Mouse (Mus musculus) hindbrain, embryonic 14.5 days (tissue): Measurements from ENCODE around the gene Vmo1. TPM values are rescaled to one million over a fixed set of nuclear protein-coding genes. Genes with fewer than 3 reads are reported as not detected.
"Not testable (repeated sequence)": the region's sequence is repeated elsewhere in the genome, so short reads cannot be mapped to it uniquely, and the experiment has no call there.

ENCODE experiments used
- ATAC-seq: fragments of 200-750 bp; cut with Nextera tagmentation; 2 replicates; pipeline ENCODE4 v1.8.0; 2017; ENCODE audit warnings: moderate number of reproducible peaks, mild to moderate bottlenecking, moderate TSS enrichment, moderate library complexity; ENCODE audit not compliant: low FRiP score
- DNase-seq: peaks from one replicate; pipeline ENCODE4 v3.0.0-alpha.2; 2015; ENCODE audit warnings: low spot score
- H3K27ac ChIP-seq: fragments of 300-500 bp; sonication (generic); 2 replicates; pipeline ENCODE4 v1.5.1; 2014; ENCODE audit warnings: mild to moderate bottlenecking, moderate library complexity
- H3K27me3 ChIP-seq: fragments of 300-500 bp; sonication (generic); 2 replicates; pipeline ENCODE4 v1.6.1; 2014; ENCODE audit warnings: mild to moderate bottlenecking, low read length, mixed read lengths; ENCODE audit not compliant: control insufficient read depth, insufficient read depth
- H3K36me3 ChIP-seq: fragments of 300-500 bp; sonication (generic); replicated peaks from 2 replicates; pipeline ENCODE4 v1.6.1; 2014; ENCODE audit not compliant: control insufficient read depth, insufficient read depth
- H3K4me1 ChIP-seq: fragments of 300-500 bp; sonication (generic); replicated peaks from 2 replicates; pipeline ENCODE4 v1.6.1; 2014; ENCODE audit warnings: antibody characterized with exemption, low read length, mixed read lengths; ENCODE audit not compliant: control insufficient read depth, insufficient read depth
- H3K4me2 ChIP-seq: fragments of 300-500 bp; sonication (generic); replicated peaks from 2 replicates; pipeline ENCODE4 v1.6.1; 2014; ENCODE audit warnings: mild to moderate bottlenecking, moderate library complexity
- H3K4me3 ChIP-seq: fragments of 300-500 bp; sonication (generic); replicated peaks from 2 replicates; pipeline ENCODE4 v1.5.1; 2014; ENCODE audit warnings: mild to moderate bottlenecking, low read length
- H3K9ac ChIP-seq: fragments of 300-500 bp; sonication (generic); 2 replicates; pipeline ENCODE4 v1.6.1; 2014
- H3K9me3 ChIP-seq: fragments of 300-500 bp; sonication (generic); 2 replicates; pipeline ENCODE4 v1.6.1; 2016; ENCODE audit warnings: low read length; ENCODE audit not compliant: control insufficient read depth
- WGBS: fragments of 180-500 bp; shearing (Covaris S2); extraction: QIAGEN DNeasy Blood & Tissue Kit; methylation state at CpG from one replicate; pipeline ENCODE4 v1.1.7; 2014; 5-methylcytosine and 5-hydroxymethylcytosine counted together
- polyA plus RNA-seq: library from polyadenylated mRNA; unstranded; fragments of >200 nt; fragmentation: Nextera tagmentation; extraction: Ambion mirVana; gene quantifications from 2 replicates; pipeline ENCODE4 v1.2.1, GENCODE M21; 2014

Gene Vmo1
- polyA plus RNA-seq, 1 experiment from 2014 or later, result not detected

GRCm38 (mm10) chr11:70525184-70525678 is 10.8 kb upstream of the Vmo1 start, which contains the start of gene Psmb6:
Gene Psmb6 (plus strand): TSS chr11:70525367.
- H3K4me2 ChIP-seq, result peak within 1 kb of the TSS; percentile 85
- peak; percentile 93 for DNase-seq
- under 1% methylated on average over 25 of the region's 26 CpGs for WGBS
- no peaks in the 10 kb centered on the region for H3K27me3 ChIP-seq
- peaks cover 31% of the 10 kb centered on the region for H3K36me3 ChIP-seq
- H3K9me3 ChIP-seq, result no peaks in the 10 kb centered on the region
- peak within 1 kb of the TSS; percentile 49 for H3K27ac ChIP-seq
- H3K4me3 ChIP-seq, result peak within 1 kb of the TSS; percentile 58
- H3K4me1 ChIP-seq, result peaks cover 7% of the 10 kb centered on the region
- H3K9ac ChIP-seq, result peak within 1 kb of the TSS; percentile 68
- ATAC-seq, result peak; percentile 94

- H3K9me3 ChIP-seq, result no peaks in the 10 kb centered on the region
- H3K27me3 ChIP-seq, result no peaks in the 10 kb centered on the region
- peaks cover 31% of the 10 kb centered on the region for H3K36me3 ChIP-seq
- ATAC-seq (peak; percentile 2; the same call in 1 of the 2 replicates), DNase-seq (no peak)
- H3K9ac ChIP-seq, result peak overlapping the region; percentile 37; the same call in 1 of the 2 replicates
- peaks cover 12% of the 10 kb centered on the region for H3K4me1 ChIP-seq
- 12% methylated on average over 8 of the region's 8 CpGs for WGBS
- peak overlapping the region; percentile 85 for H3K4me2 ChIP-seq
- H3K27ac ChIP-seq, result no peak overlapping the region
- peak overlapping the region; percentile 58 for H3K4me3 ChIP-seq
Observed at GRCm38 (mm10) chr11:70524782-70525181, 10.4 kb upstream of the Vmo1 start.

GRCm38 (mm10) chr11:70523306-70523989 is 9.0 kb upstream of the Vmo1 start:
- not testable (repeated sequence) for H3K4me2 ChIP-seq, H3K27ac ChIP-seq, DNase-seq, H3K27me3 ChIP-seq, ATAC-seq, H3K9me3 ChIP-seq, H3K4me3 ChIP-seq, H3K9ac ChIP-seq
- peaks cover 14% of the 10 kb centered on the region for H3K4me1 ChIP-seq
- peaks cover 21% of the 10 kb centered on the region for H3K36me3 ChIP-seq
- 92% methylated on average over 8 of the region's 8 CpGs for WGBS

- Histone ChIP-seq H3K36me3 (no peaks in the 10 kb centered on the region), H3K4me1 (0 out of 2 replicates have a peak, but pooled peaks cover 7% of the 10 kb centered on the region), H3K9me3 (no peaks in the 10 kb centered on the region), H3K27ac (no peak overlapping the region), H3K4me3 (peak overlapping the region; percentile 14), H3K4me2 (peak overlapping the region; percentile 39), H3K9ac (peak overlapping the region; percentile 28; the same call in 1 of the 2 replicates), H3K27me3 (no peaks in the 10 kb centered on the region)
- DNase-seq, result no peak
- ATAC-seq, result peak; percentile 42; the same call in 1 of the 2 replicates
- 15% methylated on average over 41 of the region's 41 CpGs for WGBS
Observed at GRCm38 (mm10) chr11:70520178-70520769, 5.9 kb upstream of the Vmo1 start.

GRCm38 (mm10) chr11:70518923-70519322 is 4.5 kb upstream of the Vmo1 start, which contains the start of gene Gltpd2:
Gene Gltpd2 (plus strand): TSS chr11:70519196.
- Histone ChIP-seq H3K27ac (no peak within 1 kb of the TSS), H3K9ac (peak within 1 kb of the TSS; percentile 28; the same call in 1 of the 2 replicates), H3K36me3 (no peaks in the 10 kb centered on the region), H3K27me3 (no peaks in the 10 kb centered on the region), H3K9me3 (no peaks in the 10 kb centered on the region), H3K4me1 (0 out of 2 replicates have a peak, but pooled peaks cover 7% of the 10 kb centered on the region), H3K4me2 (peak within 1 kb of the TSS; percentile 39), H3K4me3 (peak within 1 kb of the TSS; percentile 14)
- DNase-seq (no peak), ATAC-seq (no peak)
- 78% methylated on average over 10 of the region's 10 CpGs for WGBS

- Histone ChIP-seq H3K4me3 (no peak overlapping the region), H3K27me3 (no peaks in the 10 kb centered on the region), H3K9ac (no peak overlapping the region), H3K4me2 (no peak overlapping the region), H3K36me3 (no peaks in the 10 kb centered on the region), H3K9me3 (no peaks in the 10 kb centered on the region), H3K4me1 (0 out of 2 replicates have a peak, but pooled peaks cover 7% of the 10 kb centered on the region), H3K27ac (no peak overlapping the region)
- 53% methylated on average over 1 of the region's 1 CpGs for WGBS
- DNase-seq (no peak), ATAC-seq (no peak)
Observed at GRCm38 (mm10) chr11:70518436-70518835, 4.0 kb upstream of the Vmo1 start.

- DNase-seq (peak; percentile 77), ATAC-seq (no peak)
- Histone ChIP-seq H3K4me1 (0 out of 2 replicates have a peak, but pooled peaks cover 7% of the 10 kb centered on the region), H3K36me3 (no peaks in the 10 kb centered on the region), H3K27me3 (no peaks in the 10 kb centered on the region), H3K27ac (no peak overlapping the region), H3K9ac (no peak overlapping the region), H3K4me2 (no peak overlapping the region), H3K4me3 (no peak overlapping the region), H3K9me3 (no peaks in the 10 kb centered on the region)
- 25% methylated on average over 2 of the region's 2 CpGs for WGBS
Observed at GRCm38 (mm10) chr11:70516352-70516751, 1.9 kb upstream of the Vmo1 start.

GRCm38 (mm10) chr11:70513520-70513919 is 896 bp downstream of the Vmo1 start:
- Histone ChIP-seq H3K4me2 (no peak overlapping the region), H3K27ac (no peak overlapping the region), H3K36me3 (no peaks in the 10 kb centered on the region), H3K9ac (no peak overlapping the region), H3K27me3 (no peaks in the 10 kb centered on the region; the same call in 1 of the 2 replicates), H3K9me3 (no peaks in the 10 kb centered on the region), H3K4me1 (0 out of 2 replicates have a peak, but pooled peaks cover 7% of the 10 kb centered on the region), H3K4me3 (no peak overlapping the region)
- 43% methylated on average over 11 of the region's 11 CpGs for WGBS
- DNase-seq (no peak), ATAC-seq (no peak)

GRCm38 (mm10) chr11:70512709-70513342 is 1.6 kb downstream of the Vmo1 start:
- no peak for DNase-seq

More at GRCm38 (mm10) chr11:70512709-70513342, 1.6 kb downstream of the Vmo1 start:
- Histone ChIP-seq H3K9ac (no peak overlapping the region), H3K27ac (no peak overlapping the region), H3K4me2 (no peak overlapping the region), H3K4me1 (0 out of 2 replicates have a peak, but pooled peaks cover 7% of the 10 kb centered on the region), H3K36me3 (no peaks in the 10 kb centered on the region), H3K4me3 (no peak overlapping the region), H3K27me3 (peaks cover 4% of the 10 kb centered on the region; the same call in 1 of the 2 replicates), H3K9me3 (no peaks in the 10 kb centered on the region)
- ATAC-seq, result no peak
- 79% methylated on average over 7 of the region's 7 CpGs for WGBS
